Mouse (Mus musculus): Measurements from ENCODE around the gene Eml2. TPM values are rescaled to one million over a fixed set of nuclear protein-coding genes. Genes with fewer than 3 reads are reported as not detected.
A peak's percentile ranks its signal among the peaks of the same experiment; 100 is the strongest.

Eml2 gene
- polyA plus RNA-seq, 1 experiment from 2014 or later = 14.4 TPM

GRCm38 (mm10) chr7:19208201-19208910 lies 32.1 kb downstream of the Eml2 start:
- Histone ChIP-seq H3K9me3 (ENCODE audit: control insufficient read depth, low read length) (no peaks in the 10 kb centered on the region), H3K4me3 (replicated peaks; ENCODE audit: low read length) (no peak overlapping the region), H3K27ac (ENCODE audit: low read length) (no peak overlapping the region), H3K4me2 (ENCODE audit: low read length) (no peak overlapping the region), H3K36me3 (ENCODE audit: control insufficient read depth, insufficient read depth) (peaks cover 8% of the 10 kb centered on the region), H3K27me3 (replicated peaks; ENCODE audit: control insufficient read depth, insufficient read depth, low read length) (no peaks in the 10 kb centered on the region), H3K4me1 (replicated peaks; ENCODE audit: control insufficient read depth, insufficient read depth, low read length) (peaks cover 8% of the 10 kb centered on the region), H3K9ac (replicated peaks; ENCODE audit: low read depth, low read length) (no peak overlapping the region)
- WGBS = 82% methylated on average over 13 of the region's 13 CpGs
- ATAC-seq = no peak

GRCm38 (mm10) chr7:19208944-19209472 lies 32.8 kb downstream of the Eml2 start:
- no peak overlapping the region for H3K4me3 ChIP-seq (replicated peaks; ENCODE audit: low read length)
- ATAC-seq = no peak
- whole genome bisulfite sequencing = 52% methylated on average over 7 of the region's 7 CpGs

GRCm38 (mm10) chr7:19209494-19209893 lies 33.3 kb downstream of the Eml2 start:
- WGBS = 83% methylated on average over 4 of the region's 4 CpGs
- Histone ChIP-seq H3K4me3 (replicated peaks; ENCODE audit: low read length) (no peak overlapping the region), H3K27me3 (replicated peaks; ENCODE audit: control insufficient read depth, insufficient read depth, low read length) (no peaks in the 10 kb centered on the region), H3K9ac (replicated peaks; ENCODE audit: low read depth, low read length) (no peak overlapping the region), H3K9me3 (ENCODE audit: control insufficient read depth, low read length) (no peaks in the 10 kb centered on the region), H3K27ac (ENCODE audit: low read length) (no peak overlapping the region), H3K36me3 (ENCODE audit: control insufficient read depth, insufficient read depth) (peaks cover 4% of the 10 kb centered on the region), H3K4me2 (ENCODE audit: low read length) (no peak overlapping the region), H3K4me1 (replicated peaks; ENCODE audit: control insufficient read depth, insufficient read depth, low read length) (peaks cover 8% of the 10 kb centered on the region)
- ATAC-seq = no peak

More at GRCm38 (mm10) chr7:19208944-19209472, 32.8 kb downstream of the Eml2 start:
- H3K4me2 ChIP-seq (ENCODE audit: low read length) = no peak overlapping the region
- H3K27ac ChIP-seq (ENCODE audit: low read length) = no peak overlapping the region
- peaks cover 8% of the 10 kb centered on the region for H3K36me3 ChIP-seq (ENCODE audit: control insufficient read depth, insufficient read depth)
- no peaks in the 10 kb centered on the region for H3K9me3 ChIP-seq (ENCODE audit: control insufficient read depth, low read length)
- peaks cover 8% of the 10 kb centered on the region for H3K4me1 ChIP-seq (replicated peaks; ENCODE audit: control insufficient read depth, insufficient read depth, low read length)
- no peaks in the 10 kb centered on the region for H3K27me3 ChIP-seq (replicated peaks; ENCODE audit: control insufficient read depth, insufficient read depth, low read length)
- no peak overlapping the region for H3K9ac ChIP-seq (replicated peaks; ENCODE audit: low read depth, low read length)

GRCm38 (mm10) chr7:19210010-19210409 lies 33.8 kb downstream of the Eml2 start:
- ATAC-seq = no peak
- Histone ChIP-seq H3K4me2 (ENCODE audit: low read length) (no peak overlapping the region), H3K27me3 (replicated peaks; ENCODE audit: control insufficient read depth, insufficient read depth, low read length) (no peaks in the 10 kb centered on the region), H3K4me3 (replicated peaks; ENCODE audit: low read length) (no peak overlapping the region), H3K9me3 (ENCODE audit: control insufficient read depth, low read length) (no peaks in the 10 kb centered on the region), H3K9ac (replicated peaks; ENCODE audit: low read depth, low read length) (no peak overlapping the region), H3K4me1 (replicated peaks; ENCODE audit: control insufficient read depth, insufficient read depth, low read length) (peaks cover 8% of the 10 kb centered on the region), H3K27ac (ENCODE audit: low read length) (no peak overlapping the region), H3K36me3 (ENCODE audit: control insufficient read depth, insufficient read depth) (peaks cover 4% of the 10 kb centered on the region; the same call in 1 of the 2 replicates)
- WGBS = 94% methylated on average over 5 of the region's 5 CpGs

- Histone ChIP-seq H3K9ac (replicated peaks; ENCODE audit: low read depth, low read length) (no peak overlapping the region), H3K27me3 (replicated peaks; ENCODE audit: control insufficient read depth, insufficient read depth, low read length) (no peaks in the 10 kb centered on the region), H3K4me1 (replicated peaks; ENCODE audit: control insufficient read depth, insufficient read depth, low read length) (peaks cover 10% of the 10 kb centered on the region), H3K4me2 (ENCODE audit: low read length) (no peak overlapping the region), H3K4me3 (replicated peaks; ENCODE audit: low read length) (no peak overlapping the region), H3K36me3 (ENCODE audit: control insufficient read depth, insufficient read depth) (no peaks in the 10 kb centered on the region), H3K9me3 (ENCODE audit: control insufficient read depth, low read length) (no peaks in the 10 kb centered on the region), H3K27ac (ENCODE audit: low read length) (no peak overlapping the region)
- whole genome bisulfite sequencing = 63% methylated on average over 5 of the region's 5 CpGs
- ATAC-seq = no peak
Measured at GRCm38 (mm10) chr7:19211041-19211675, 34.9 kb downstream of the Eml2 start.

GRCm38 (mm10) chr7:19211996-19212755 lies 36.0 kb downstream of the Eml2 start, which contains the start of gene Gpr4:
TSS of gene Gpr4 (plus strand) at chr7:19212538.
- H3K4me2 ChIP-seq (ENCODE audit: low read length) = peak within 1 kb of the TSS; percentile 75
- no peaks in the 10 kb centered on the region for H3K36me3 ChIP-seq (ENCODE audit: control insufficient read depth, insufficient read depth)
- peak; percentile 76 for ATAC-seq
- H3K27me3 ChIP-seq (replicated peaks; ENCODE audit: control insufficient read depth, insufficient read depth, low read length) = no peaks in the 10 kb centered on the region
- no peak within 1 kb of the TSS for H3K27ac ChIP-seq (ENCODE audit: low read length)
- H3K9ac ChIP-seq (replicated peaks; ENCODE audit: low read depth, low read length) = peak within 1 kb of the TSS; percentile 66
- peaks cover 10% of the 10 kb centered on the region for H3K4me1 ChIP-seq (replicated peaks; ENCODE audit: control insufficient read depth, insufficient read depth, low read length)
- H3K4me3 ChIP-seq (replicated peaks; ENCODE audit: low read length) = peak within 1 kb of the TSS; percentile 52
- H3K9me3 ChIP-seq (ENCODE audit: control insufficient read depth, low read length) = no peaks in the 10 kb centered on the region
- WGBS = 3% methylated on average over 28 of the region's 30 CpGs

GRCm38 (mm10) chr7:19213385-19213784 lies 37.2 kb downstream of the Eml2 start:
- no peak overlapping the region for H3K27ac ChIP-seq (ENCODE audit: low read length)
- H3K27me3 ChIP-seq (replicated peaks; ENCODE audit: control insufficient read depth, insufficient read depth, low read length) = no peaks in the 10 kb centered on the region
- no peak overlapping the region for H3K9ac ChIP-seq (replicated peaks; ENCODE audit: low read depth, low read length)
- peaks cover 10% of the 10 kb centered on the region for H3K4me1 ChIP-seq (replicated peaks; ENCODE audit: control insufficient read depth, insufficient read depth, low read length)
- H3K9me3 ChIP-seq (ENCODE audit: control insufficient read depth, low read length) = no peaks in the 10 kb centered on the region
- no peaks in the 10 kb centered on the region for H3K36me3 ChIP-seq (ENCODE audit: control insufficient read depth, insufficient read depth)
- H3K4me3 ChIP-seq (replicated peaks; ENCODE audit: low read length) = no peak overlapping the region
- no peak for ATAC-seq
- WGBS = 61% methylated on average over 2 of the region's 2 CpGs
- H3K4me2 ChIP-seq (ENCODE audit: low read length) = no peak overlapping the region

GRCm38 (mm10) chr7:19214369-19214768 lies 38.1 kb downstream of the Eml2 start:
- Histone ChIP-seq H3K9ac (replicated peaks; ENCODE audit: low read depth, low read length) (no peak overlapping the region), H3K27ac (ENCODE audit: low read length) (no peak overlapping the region), H3K27me3 (replicated peaks; ENCODE audit: control insufficient read depth, insufficient read depth, low read length) (no peaks in the 10 kb centered on the region), H3K9me3 (ENCODE audit: control insufficient read depth, low read length) (no peaks in the 10 kb centered on the region), H3K4me2 (ENCODE audit: low read length) (no peak overlapping the region), H3K4me3 (replicated peaks; ENCODE audit: low read length) (no peak overlapping the region), H3K4me1 (replicated peaks; ENCODE audit: control insufficient read depth, insufficient read depth, low read length) (peaks cover 10% of the 10 kb centered on the region), H3K36me3 (ENCODE audit: control insufficient read depth, insufficient read depth) (no peaks in the 10 kb centered on the region)
- 63% methylated on average over 7 of the region's 7 CpGs for WGBS
- no peak for ATAC-seq

- H3K4me1 ChIP-seq (replicated peaks; ENCODE audit: control insufficient read depth, insufficient read depth, low read length) = peaks cover 10% of the 10 kb centered on the region
- no peak overlapping the region for H3K4me2 ChIP-seq (ENCODE audit: low read length)
- H3K27me3 ChIP-seq (replicated peaks; ENCODE audit: control insufficient read depth, insufficient read depth, low read length) = no peaks in the 10 kb centered on the region
- no peak for ATAC-seq
- no peak overlapping the region for H3K4me3 ChIP-seq (replicated peaks; ENCODE audit: low read length)
- no peaks in the 10 kb centered on the region for H3K36me3 ChIP-seq (ENCODE audit: control insufficient read depth, insufficient read depth)
- H3K9me3 ChIP-seq (ENCODE audit: control insufficient read depth, low read length) = no peaks in the 10 kb centered on the region
- 73% methylated on average over 9 of the region's 9 CpGs for WGBS
- no peak overlapping the region for H3K27ac ChIP-seq (ENCODE audit: low read length)
- no peak overlapping the region for H3K9ac ChIP-seq (replicated peaks; ENCODE audit: low read depth, low read length)
Measured at GRCm38 (mm10) chr7:19214940-19215339, 38.7 kb downstream of the Eml2 start.
